Mouse (Mus musculus) kidney, adult 2 months (tissue): ENCODE data around the gene Plxnb2.

ENCODE experiments used
- CTCF ChIP-seq: fragments of 200-500 bp; conservative IDR thresholded peaks from 2 replicates; pipeline ENCODE4 v1.5.1; 2011; ENCODE audit warnings: low read depth, mild to moderate bottlenecking, control low read depth, low read length, moderate library complexity, mixed read lengths; ENCODE audit not compliant: insufficient read depth, insufficient read length
- POLR2A ChIP-seq: fragments of 200-500 bp; IDR thresholded peaks from one replicate; pipeline ENCODE4 v1.6.1; 2011; ENCODE audit warnings: low read depth, low read length, control low read depth

GRCm38 (mm10) chr15:89146537-89146936 is 34.1 kb downstream of the Plxnb2 start:
- TF ChIP-seq CTCF (no peak), POLR2A (no peak)
